Mouse (Mus musculus): ENCODE data around the gene Fuom.
A peak's percentile ranks its signal among the peaks of the same experiment; 100 is the strongest.

The Fuom gene

GRCm38 (mm10) chr7:140098466-140098865 lies 3.8 kb downstream of the Fuom start:
- DNase-seq = no peak

GRCm38 (mm10) chr7:140096055-140096454 lies 6.2 kb downstream of the Fuom start:
- DNase-seq = no peak

DNA sequence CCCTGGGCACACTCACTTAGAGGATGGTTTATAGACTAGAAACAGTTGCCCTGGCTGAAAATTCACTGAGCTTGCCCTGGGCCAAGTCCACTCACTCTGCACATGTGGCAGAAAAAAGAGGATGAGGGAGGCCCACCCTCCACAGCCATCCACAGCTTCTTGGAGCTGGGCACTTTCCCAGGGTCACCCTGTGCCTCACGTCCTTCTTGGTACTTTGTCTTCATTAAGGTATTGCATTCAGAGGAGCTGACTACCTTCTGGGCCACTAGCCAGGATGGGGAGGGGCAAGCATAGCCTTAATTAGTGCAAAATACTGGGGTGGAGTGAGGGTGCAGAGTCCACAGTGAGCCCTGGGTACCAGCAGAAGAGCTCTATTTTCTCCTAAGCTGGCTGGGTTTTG lies 6.7 kb downstream of the Fuom start:
- no peak for DNase-seq

GRCm38 (mm10) chr7:140094954-140095353 lies 7.3 kb downstream of the Fuom start:
- no peak for DNase-seq

- no peak for DNase-seq
Measured at GRCm38 (mm10) chr7:140092924-140093528, 9.2 kb downstream of the Fuom start, which contains the start of gene Prap1. Gene Prap1, plus strand, starts transcription at chr7:140093395.

GRCm38 (mm10) chr7:140090601-140091000 lies 11.6 kb downstream of the Fuom start:
- DNase-seq = no peak

DNA sequence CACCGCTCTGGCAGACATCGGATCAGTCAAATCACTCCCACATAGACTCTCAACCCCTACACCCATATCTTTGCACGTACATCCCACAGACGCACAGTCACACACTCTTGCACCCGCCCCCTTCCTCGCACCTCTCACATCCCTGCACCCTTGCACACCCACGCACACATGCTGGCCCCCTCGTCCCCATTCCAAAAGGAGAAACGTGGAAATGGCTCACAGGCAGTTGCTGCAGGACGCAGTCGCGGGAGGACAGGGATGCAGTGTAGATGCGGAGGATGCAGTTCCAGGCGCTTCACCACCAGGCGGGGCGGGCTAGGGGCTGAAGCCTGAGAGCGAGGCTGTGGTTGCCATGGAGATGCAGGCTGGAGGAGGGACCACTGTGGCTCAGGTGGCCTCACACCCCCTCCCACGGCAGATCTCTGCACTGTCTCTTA lies 20.0 kb downstream of the Fuom start, which contains the start of gene Caly:
TSS of gene Caly (minus strand) at position 307 of the 437 bp plus-strand sequence.
- peak; percentile 14 to 36 for DNase-seq

- DNase-seq = no peak
Measured at GRCm38 (mm10) chr7:140081408-140082241, 20.6 kb downstream of the Fuom start.

- peak; percentile 59 to 63 for DNase-seq
Measured at GRCm38 (mm10) chr7:140080503-140081156, 21.6 kb downstream of the Fuom start.

DNA sequence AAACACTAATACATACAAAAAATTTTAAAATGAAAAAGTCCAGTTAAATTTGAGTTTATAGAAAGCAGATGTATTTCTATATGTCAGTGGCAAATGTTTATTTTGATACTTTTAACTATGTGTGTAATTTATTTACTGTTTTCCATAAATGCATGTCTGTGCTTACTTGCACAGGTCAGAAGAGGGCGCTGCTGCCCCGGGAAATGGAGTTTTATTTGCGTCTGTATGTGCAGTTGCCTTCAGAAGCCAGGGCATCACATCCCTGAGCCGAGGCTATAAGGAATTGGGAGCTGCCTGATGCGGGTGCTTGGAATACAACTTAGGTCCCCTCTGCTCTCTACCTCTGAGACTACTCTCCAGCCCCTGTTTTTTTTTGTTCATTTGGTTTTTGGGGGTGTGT lies 23.5 kb downstream of the Fuom start:
- DNase-seq = peak; percentile 71 to 73

GRCm38 (mm10) chr7:140077698-140078097 lies 24.5 kb downstream of the Fuom start:
- no peak for DNase-seq

DNA sequence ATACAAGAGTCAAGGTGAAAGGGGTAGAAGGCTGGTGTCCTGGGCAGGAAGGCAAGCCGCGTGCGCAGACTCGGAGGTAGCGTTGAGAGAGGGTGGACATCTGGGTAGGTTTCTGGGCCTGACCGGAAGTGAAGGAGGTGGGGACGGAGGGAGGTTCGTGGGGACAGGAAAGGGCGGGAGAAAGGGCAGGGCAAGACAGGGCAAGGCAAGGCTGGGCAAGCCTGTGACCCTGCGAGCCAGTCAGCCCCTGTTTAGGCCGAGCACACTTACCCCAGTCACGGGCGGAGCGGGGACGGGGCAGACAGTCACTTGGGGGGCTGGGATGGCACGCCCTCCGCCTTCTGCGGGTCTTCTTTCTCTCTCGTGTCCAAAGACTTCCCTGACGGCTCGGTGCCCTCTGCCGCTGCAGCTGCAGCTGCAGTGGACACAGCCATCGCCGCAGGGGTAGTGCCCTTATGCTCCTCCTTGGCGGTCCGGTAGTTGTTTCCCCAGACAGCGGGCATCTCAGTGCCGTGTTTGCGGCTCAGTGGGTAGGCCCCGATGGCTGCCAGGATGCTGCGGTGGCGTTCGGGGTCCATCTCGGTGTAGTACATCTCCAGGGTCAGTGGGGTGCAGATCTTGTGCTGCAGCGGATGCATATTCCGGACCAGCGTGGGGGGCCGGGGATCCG lies 32.1 kb downstream of the Fuom start:
- no peak for DNase-seq

DNA sequence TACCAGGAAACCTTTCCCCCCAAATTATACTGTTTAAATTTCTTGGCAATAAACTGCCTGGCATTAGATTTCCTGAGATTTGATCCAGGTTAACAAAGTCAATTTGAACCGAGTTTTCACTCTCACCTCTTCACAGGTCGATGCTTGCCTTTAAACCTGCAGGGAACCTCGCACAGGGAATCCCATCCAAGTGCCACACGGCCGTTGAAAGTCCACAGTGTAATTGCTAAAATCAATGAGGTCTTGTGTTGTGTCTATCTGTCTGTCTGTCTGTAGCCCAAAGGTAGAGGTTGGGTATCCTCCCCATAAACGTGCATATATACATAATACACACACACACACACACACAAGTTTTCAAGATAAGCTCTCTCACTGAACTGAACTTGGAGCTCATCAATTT lies 34.8 kb downstream of the Fuom start:
- no peak for DNase-seq

DNA sequence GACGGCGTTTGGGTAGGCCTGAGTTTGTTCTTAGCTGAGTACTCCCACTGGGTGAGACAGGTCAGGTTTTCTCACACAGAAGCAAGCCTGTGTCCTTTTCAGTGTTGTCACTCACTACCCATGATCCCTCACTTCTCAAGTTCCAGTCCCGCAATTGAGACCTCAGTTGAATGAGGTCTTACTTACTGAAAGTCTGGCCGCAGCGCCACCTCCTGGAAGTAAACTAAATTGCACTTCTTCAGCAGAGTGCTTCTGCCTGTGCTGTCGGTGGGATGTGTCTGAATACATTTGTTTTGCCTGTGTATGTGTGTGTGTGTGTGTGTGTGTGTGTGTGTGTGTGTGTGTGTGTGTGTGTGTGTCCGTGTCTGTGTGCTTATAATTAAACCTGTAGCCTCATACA lies 39.1 kb downstream of the Fuom start:
- peak; percentile 76 to 77 for DNase-seq

- peak in 1 of 2 experiments; percentile 15 for DNase-seq
Measured at GRCm38 (mm10) chr7:140062307-140062706, 39.9 kb downstream of the Fuom start.

- no peak for DNase-seq
Measured at GRCm38 (mm10) chr7:140061832-140062130, 40.5 kb downstream of the Fuom start.

DNA sequence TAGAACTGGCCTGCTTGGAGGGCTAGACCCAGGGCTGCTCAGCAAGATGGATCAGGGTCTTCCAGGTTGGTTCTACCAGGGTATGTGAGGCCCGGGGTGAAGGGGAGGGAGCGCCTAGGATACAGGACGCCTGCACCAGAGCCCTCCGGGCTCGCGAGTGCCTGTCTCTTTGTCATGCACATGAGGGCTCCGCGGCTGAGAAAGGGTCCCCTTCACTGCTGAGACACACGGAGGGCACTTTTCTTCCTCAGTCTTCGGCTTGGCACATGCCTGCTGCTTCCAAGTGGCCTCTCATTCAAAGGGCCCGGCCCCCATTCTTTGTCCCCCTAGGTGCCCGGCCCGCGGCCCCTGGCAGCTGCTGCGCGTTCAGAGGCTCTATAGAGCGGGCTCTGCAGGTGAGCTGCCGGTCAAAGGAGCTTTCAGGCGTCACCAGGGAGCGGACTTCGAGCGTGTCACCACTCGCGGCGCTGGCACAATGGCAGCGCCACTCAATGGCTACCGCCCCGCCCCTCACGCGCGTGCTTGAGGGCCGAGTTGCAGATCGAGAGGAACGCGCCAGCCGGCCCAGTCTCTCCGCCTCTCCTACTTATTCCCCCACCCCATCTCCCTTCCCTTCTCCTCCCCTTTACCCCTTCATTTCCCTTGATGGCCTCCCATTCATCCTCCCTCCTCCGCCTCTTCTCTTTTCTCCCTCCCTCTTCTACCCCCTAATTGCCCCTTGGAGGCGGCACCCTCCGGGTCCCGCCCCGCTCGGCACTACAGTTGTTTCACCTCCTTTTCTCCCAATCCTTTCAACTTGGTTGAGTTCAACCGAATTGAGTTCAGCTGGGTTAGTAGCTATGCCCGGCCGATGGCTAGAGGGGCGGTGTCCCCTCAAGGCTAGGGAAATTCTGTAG lies 41.1 kb downstream of the Fuom start:
- peak in 1 of 2 experiments; percentile 19 for DNase-seq

GRCm38 (mm10) chr7:140059601-140060000 lies 42.6 kb downstream of the Fuom start:
- DNase-seq = no peak

- no peak for DNase-seq
Measured at GRCm38 (mm10) chr7:140058528-140058927, 43.7 kb downstream of the Fuom start.

GRCm38 (mm10) chr7:140057413-140058407 lies 44.5 kb downstream of the Fuom start:
- no peak for DNase-seq

DNA sequence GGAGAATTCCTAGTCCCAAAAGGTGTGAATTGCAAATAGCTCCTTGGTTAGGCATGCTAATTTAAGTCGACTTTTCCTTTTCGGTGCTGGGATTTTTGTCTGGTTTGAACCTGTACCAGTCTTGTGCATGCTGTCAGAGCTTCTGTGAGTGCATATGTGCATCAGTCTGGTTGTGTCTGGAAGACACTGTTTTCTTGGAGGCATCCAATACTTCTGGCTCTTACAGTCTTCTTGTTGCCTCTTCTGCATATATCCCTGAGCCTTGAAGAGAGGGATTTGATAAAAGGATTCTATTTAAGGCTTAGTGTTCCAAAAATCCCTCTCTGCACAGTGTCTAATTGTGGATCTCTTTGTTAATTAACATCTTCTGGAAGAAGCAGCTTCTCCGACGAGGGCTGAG lies 48.1 kb downstream of the Fuom start:
- no peak for DNase-seq
